Mouse (Mus musculus) stomach, embryonic 14.5 days (tissue): ENCODE data around the gene Spop. TPM values are rescaled to one million over a fixed set of nuclear protein-coding genes. Genes with fewer than 3 reads are reported as not detected.

Experiments
- ATAC-seq: fragments of 200-750 bp; cut with Nextera tagmentation; 2 replicates; pipeline ENCODE4 v1.8.0; 2017; ENCODE audit warnings: low read depth, moderate TSS enrichment; ENCODE audit not compliant: insufficient number of reproducible peaks, insufficient read depth, low FRiP score
- H3K27ac ChIP-seq: fragments of 300-500 bp; sonication (generic); 2 replicates; pipeline ENCODE4 v1.5.1; 2014; ENCODE audit warnings: mild to moderate bottlenecking, low read length, moderate library complexity, mixed read lengths
- H3K27me3 ChIP-seq: fragments of 300-500 bp; sonication (generic); 2 replicates; pipeline ENCODE4 v1.6.1; 2014; ENCODE audit warnings: low read length, control low read depth, mixed read lengths; ENCODE audit not compliant: control insufficient read depth, insufficient read depth
- H3K36me3 ChIP-seq: fragments of 300-500 bp; sonication (generic); 2 replicates; pipeline ENCODE4 v1.6.1; 2014; ENCODE audit warnings: mild to moderate bottlenecking, control low read depth, low read length, moderate library complexity, mixed read lengths; ENCODE audit not compliant: control insufficient read depth, insufficient read depth
- H3K4me1 ChIP-seq: fragments of 300-500 bp; sonication (generic); 2 replicates; pipeline ENCODE4 v1.6.1; 2014; ENCODE audit warnings: low read length, control low read depth, mixed read lengths; ENCODE audit not compliant: control insufficient read depth, insufficient read depth
- H3K4me2 ChIP-seq: fragments of 300-500 bp; sonication (generic); replicated peaks from 2 replicates; pipeline ENCODE4 v1.6.1; 2014; ENCODE audit warnings: low read depth, low read length, control low read depth
- H3K4me3 ChIP-seq: fragments of 300-500 bp; sonication (generic); 2 replicates; pipeline ENCODE4 v1.5.1; 2014; ENCODE audit warnings: low read depth, low read length, control low read depth
- H3K9ac ChIP-seq: fragments of 300-500 bp; sonication (generic); replicated peaks from 2 replicates; pipeline ENCODE4 v1.6.1; 2014; ENCODE audit warnings: low read depth, mild to moderate bottlenecking, control low read depth, low read length, moderate library complexity, mixed read lengths
- H3K9me3 ChIP-seq: fragments of 300-500 bp; sonication (generic); 2 replicates; pipeline ENCODE4 v1.6.1; 2016; ENCODE audit warnings: low read depth, low read length, control low read depth; ENCODE audit not compliant: control insufficient read depth
- WGBS: fragments of 180-500 bp; shearing (Covaris S2); extraction: QIAGEN DNeasy Blood & Tissue Kit; methylation state at CpG from one replicate; pipeline ENCODE4 v1.1.7; 2014; 5-methylcytosine and 5-hydroxymethylcytosine counted together
- polyA plus RNA-seq: library from polyadenylated mRNA; unstranded; fragments of >200 nt; fragmentation: Nextera tagmentation; extraction: Ambion mirVana; gene quantifications from 2 replicates; pipeline ENCODE4 v1.2.1, GENCODE M21; 2014

Spop gene
- polyA plus RNA-seq, 1 experiment from 2014 or later, result 105 TPM

GRCm38 (mm10) chr11:95480662-95481061 lies 66.8 kb downstream of the Spop start:
- Histone ChIP-seq H3K4me2 (no peak overlapping the region), H3K36me3 (peaks cover 34% of the 10 kb centered on the region)

GRCm38 (mm10) chr11:95485634-95486033 lies 71.8 kb downstream of the Spop start:
- peaks cover 40% of the 10 kb centered on the region for H3K36me3 ChIP-seq

More at GRCm38 (mm10) chr11:95480662-95481061, 66.8 kb downstream of the Spop start:
- ATAC-seq, result no peak
- no peak overlapping the region for H3K27ac ChIP-seq
- H3K27me3 ChIP-seq, result no peaks in the 10 kb centered on the region
- no peaks in the 10 kb centered on the region for H3K4me1 ChIP-seq
- 91% methylated on average over 4 of the region's 4 CpGs for WGBS
- H3K4me3 ChIP-seq, result no peak overlapping the region
- no peak overlapping the region for H3K9ac ChIP-seq
- H3K9me3 ChIP-seq, result no peaks in the 10 kb centered on the region

GRCm38 (mm10) chr11:95487237-95487636 lies 73.4 kb downstream of the Spop start:
- Histone ChIP-seq H3K27ac (no peak overlapping the region), H3K9me3 (no peaks in the 10 kb centered on the region), H3K4me2 (no peak overlapping the region), H3K36me3 (peaks cover 50% of the 10 kb centered on the region), H3K4me1 (no peaks in the 10 kb centered on the region), H3K9ac (no peak overlapping the region), H3K27me3 (no peaks in the 10 kb centered on the region), H3K4me3 (no peak overlapping the region)
- WGBS, result 91% methylated on average over 2 of the region's 2 CpGs
- no peak for ATAC-seq

More at GRCm38 (mm10) chr11:95485634-95486033, 71.8 kb downstream of the Spop start:
- no peak for ATAC-seq
- no peaks in the 10 kb centered on the region for H3K4me1 ChIP-seq
- no peaks in the 10 kb centered on the region for H3K9me3 ChIP-seq
- H3K9ac ChIP-seq, result no peak overlapping the region
- WGBS, result 93% methylated on average over 18 of the region's 18 CpGs
- no peaks in the 10 kb centered on the region for H3K27me3 ChIP-seq
- H3K4me3 ChIP-seq, result no peak overlapping the region
- H3K4me2 ChIP-seq, result no peak overlapping the region
- H3K27ac ChIP-seq, result no peak overlapping the region

GRCm38 (mm10) chr11:95490104-95490503 lies 76.2 kb downstream of the Spop start:
- Histone ChIP-seq H3K4me2 (no peak overlapping the region), H3K9me3 (no peaks in the 10 kb centered on the region), H3K9ac (no peak overlapping the region), H3K27me3 (no peaks in the 10 kb centered on the region), H3K4me1 (no peaks in the 10 kb centered on the region), H3K27ac (no peak overlapping the region), H3K4me3 (no peak overlapping the region), H3K36me3 (peaks cover 58% of the 10 kb centered on the region)
- no peak for ATAC-seq
- WGBS, result 89% methylated on average over 14 of the region's 14 CpGs

GRCm38 (mm10) chr11:95492256-95492655 lies 78.4 kb downstream of the Spop start:
- peaks cover 54% of the 10 kb centered on the region for H3K36me3 ChIP-seq
- no peak overlapping the region for H3K4me3 ChIP-seq
- ATAC-seq, result no peak
- H3K9me3 ChIP-seq, result no peaks in the 10 kb centered on the region
- no peaks in the 10 kb centered on the region for H3K27me3 ChIP-seq
- no peak overlapping the region for H3K4me2 ChIP-seq
- no peaks in the 10 kb centered on the region for H3K4me1 ChIP-seq
- WGBS, result 89% methylated on average over 4 of the region's 4 CpGs
- H3K27ac ChIP-seq, result no peak overlapping the region
- H3K9ac ChIP-seq, result no peak overlapping the region

GRCm38 (mm10) chr11:95493010-95493409 lies 79.1 kb downstream of the Spop start:
- Histone ChIP-seq H3K4me1 (no peaks in the 10 kb centered on the region), H3K36me3 (peaks cover 50% of the 10 kb centered on the region), H3K4me2 (no peak overlapping the region), H3K27me3 (no peaks in the 10 kb centered on the region), H3K9me3 (no peaks in the 10 kb centered on the region), H3K27ac (no peak overlapping the region), H3K4me3 (no peak overlapping the region), H3K9ac (no peak overlapping the region)
- ATAC-seq, result no peak
- 93% methylated on average over 4 of the region's 4 CpGs for WGBS

- Histone ChIP-seq H3K27ac (no peak overlapping the region), H3K4me2 (no peak overlapping the region), H3K9me3 (no peaks in the 10 kb centered on the region), H3K4me1 (no peaks in the 10 kb centered on the region), H3K27me3 (no peaks in the 10 kb centered on the region), H3K4me3 (no peak overlapping the region), H3K36me3 (peaks cover 44% of the 10 kb centered on the region), H3K9ac (no peak overlapping the region)
- no peak for ATAC-seq
- WGBS, result 85% methylated on average over 9 of the region's 9 CpGs
These were observed 80.1 kb downstream of the Spop start for GRCm38 (mm10) chr11:95493950-95494349.

- Histone ChIP-seq H3K27me3 (no peaks in the 10 kb centered on the region), H3K9me3 (no peaks in the 10 kb centered on the region), H3K36me3 (peaks cover 41% of the 10 kb centered on the region), H3K27ac (no peak overlapping the region), H3K4me2 (no peak overlapping the region), H3K9ac (no peak overlapping the region), H3K4me1 (no peaks in the 10 kb centered on the region), H3K4me3 (no peak overlapping the region)
- ATAC-seq, result no peak
- WGBS, result 83% methylated on average over 3 of the region's 3 CpGs
These were observed 80.5 kb downstream of the Spop start for GRCm38 (mm10) chr11:95494374-95494773.

- WGBS, result 85% methylated on average over 9 of the region's 9 CpGs
- no peaks in the 10 kb centered on the region for H3K4me1 ChIP-seq
- H3K4me2 ChIP-seq, result no peak overlapping the region
- peaks cover 33% of the 10 kb centered on the region for H3K36me3 ChIP-seq
- H3K27me3 ChIP-seq, result no peaks in the 10 kb centered on the region
- no peak overlapping the region for H3K27ac ChIP-seq
- no peak overlapping the region for H3K9ac ChIP-seq
- ATAC-seq, result no peak
- no peak overlapping the region for H3K4me3 ChIP-seq
- no peaks in the 10 kb centered on the region for H3K9me3 ChIP-seq
These were observed 82.0 kb downstream of the Spop start for GRCm38 (mm10) chr11:95495883-95496282.
